Mouse (Mus musculus) G1E (cell line): ENCODE results near the gene Ttc24.
A peak's percentile ranks its signal among the peaks of the same experiment; 100 is the strongest.

Source experiments
- CTCF ChIP-seq: IDR thresholded peaks from 2 replicates; pipeline ENCODE4 v1.5.1; 2012; ENCODE audit warnings: low read depth, low read length, inconsistent platforms, mixed read lengths
- GATA1 ChIP-seq: IDR thresholded peaks from 2 replicates; pipeline ENCODE4 v1.6.1; 2012; ENCODE audit warnings: borderline replicate concordance, low read length, inconsistent platforms, mixed read lengths
- POLR2AphosphoS5 ChIP-seq: IDR thresholded peaks from 2 replicates; pipeline ENCODE4 v1.6.1; 2012; ENCODE audit warnings: low read depth, low read length, inconsistent platforms; ENCODE audit not compliant: insufficient replicate concordance
- TAL1 ChIP-seq: conservative IDR thresholded peaks from 2 replicates; pipeline ENCODE4 v1.6.1; 2012; ENCODE audit warnings: low read depth, low read length, inconsistent platforms, mixed read lengths

GRCm38 (mm10) chr3:88087688-88088087 is 9.6 kb upstream of the Ttc24 start:
- TF ChIP-seq GATA1 = no peak
- peak; percentile 39; the same call in 1 of the 2 replicates for TF ChIP-seq CTCF
- no peak for TF ChIP-seq POLR2AphosphoS5
- no peak for TF ChIP-seq TAL1
